Mouse (Mus musculus) lung, embryonic 16.5 days (tissue): ENCODE data around the gene Pitpna. TPM values are rescaled to one million over a fixed set of nuclear protein-coding genes. Genes with fewer than 3 reads are reported as not detected.
"Not testable (repeated sequence)": the region's sequence is repeated elsewhere in the genome, so short reads cannot be mapped to it uniquely, and the experiment has no call there.

Source experiments
- ATAC-seq: fragments of 200-750 bp; cut with Nextera tagmentation; 2 replicates; pipeline ENCODE4 v1.8.0; 2017; ENCODE audit warnings: low read depth, mild to moderate bottlenecking, moderate library complexity
- H3K27ac ChIP-seq: fragments of 300-500 bp; sonication (generic); 2 replicates; pipeline ENCODE4 v1.5.1; 2014; ENCODE audit warnings: mild to moderate bottlenecking, control low read depth, low read length
- H3K27me3 ChIP-seq: fragments of 300-500 bp; sonication (generic); 2 replicates; pipeline ENCODE4 v1.6.1; 2014; ENCODE audit warnings: low read depth, low read length, mixed read lengths; ENCODE audit not compliant: control insufficient read depth, insufficient read depth
- H3K36me3 ChIP-seq: fragments of 300-500 bp; sonication (generic); 2 replicates; pipeline ENCODE4 v1.6.1; 2014; ENCODE audit warnings: low read length; ENCODE audit not compliant: control insufficient read depth, insufficient read depth
- H3K4me1 ChIP-seq: fragments of 300-500 bp; sonication (generic); replicated peaks from 2 replicates; pipeline ENCODE4 v1.6.1; 2014; ENCODE audit warnings: low read length, mixed read lengths; ENCODE audit not compliant: control insufficient read depth, insufficient read depth
- H3K4me2 ChIP-seq: fragments of 300-500 bp; sonication (generic); 2 replicates; pipeline ENCODE4 v1.6.1; 2014; ENCODE audit warnings: low read depth, low read length, control low read depth
- H3K4me3 ChIP-seq: fragments of 300-500 bp; sonication (generic); 2 replicates; pipeline ENCODE4 v1.5.1; 2014; ENCODE audit warnings: mild to moderate bottlenecking, low read length, control low read depth
- H3K9ac ChIP-seq: fragments of 300-500 bp; sonication (generic); 2 replicates; pipeline ENCODE4 v1.6.1; 2014; ENCODE audit warnings: low read length, control low read depth
- H3K9me3 ChIP-seq: fragments of 300-500 bp; sonication (generic); 2 replicates; pipeline ENCODE4 v1.6.1; 2016; ENCODE audit warnings: low read length; ENCODE audit not compliant: control insufficient read depth
- WGBS: fragments of 180-500 bp; shearing (Covaris S2); extraction: QIAGEN DNeasy Blood & Tissue Kit; methylation state at CpG from one replicate; pipeline ENCODE4 v1.1.7; 2014; 5-methylcytosine and 5-hydroxymethylcytosine counted together
- polyA plus RNA-seq: library from polyadenylated mRNA; unstranded; fragments of >200 nt; fragmentation: Nextera tagmentation; extraction: Ambion mirVana; gene quantifications from 2 replicates; pipeline ENCODE4 v1.2.1, GENCODE M21; 2015

Pitpna gene
- polyA plus RNA-seq, 1 experiment from 2014 or later: 63.7 TPM

GRCm38 (mm10) chr11:75595816-75596215, 7.9 kb downstream of the Pitpna start:
- H3K36me3 ChIP-seq: peaks cover 23% of the 10 kb centered on the region

GRCm38 (mm10) chr11:75596726-75597255, 8.9 kb downstream of the Pitpna start:
- Histone ChIP-seq H3K9me3 (no peaks in the 10 kb centered on the region), H3K27ac (no peak overlapping the region)
- ATAC-seq: no peak

More at GRCm38 (mm10) chr11:75595816-75596215, 7.9 kb downstream of the Pitpna start:
- Histone ChIP-seq H3K27me3 (no peaks in the 10 kb centered on the region), H3K4me1 (no peaks in the 10 kb centered on the region; the same call in none of the 2 replicates), H3K4me3 (no peak overlapping the region), H3K4me2 (no peak overlapping the region), H3K27ac (no peak overlapping the region), H3K9ac (no peak overlapping the region), H3K9me3 (no peaks in the 10 kb centered on the region)
- WGBS: 79% methylated on average over 7 of the region's 7 CpGs
- ATAC-seq: no peak

GRCm38 (mm10) chr11:75598004-75598403, 10.1 kb downstream of the Pitpna start:
- Histone ChIP-seq H3K27ac (peak overlapping the region; percentile 71), H3K36me3 (peaks cover 36% of the 10 kb centered on the region), H3K4me2 (no peak overlapping the region), H3K27me3 (no peaks in the 10 kb centered on the region), H3K9me3 (no peaks in the 10 kb centered on the region), H3K4me1 (no peaks in the 10 kb centered on the region; the same call in 1 of the 2 replicates), H3K9ac (no peak overlapping the region), H3K4me3 (no peak overlapping the region)
- WGBS: 75% methylated on average over 6 of the region's 6 CpGs
- no peak for ATAC-seq

More at GRCm38 (mm10) chr11:75596726-75597255, 8.9 kb downstream of the Pitpna start:
- Histone ChIP-seq H3K27me3 (no peaks in the 10 kb centered on the region), H3K4me1 (no peaks in the 10 kb centered on the region; the same call in none of the 2 replicates), H3K9ac (no peak overlapping the region), H3K4me3 (no peak overlapping the region), H3K36me3 (peaks cover 33% of the 10 kb centered on the region), H3K4me2 (no peak overlapping the region)
- WGBS: 66% methylated on average over 3 of the region's 3 CpGs

- not testable (repeated sequence) for H3K4me1 ChIP-seq, H3K27ac ChIP-seq, H3K9me3 ChIP-seq, H3K4me3 ChIP-seq, H3K27me3 ChIP-seq, H3K4me2 ChIP-seq, H3K9ac ChIP-seq, ATAC-seq
- WGBS: 88% methylated on average over 16 of the region's 17 CpGs
- peaks cover 38% of the 10 kb centered on the region for H3K36me3 ChIP-seq
These were observed 11.9 kb downstream of the Pitpna start for GRCm38 (mm10) chr11:75599802-75600201.

- peaks cover 34% of the 10 kb centered on the region for H3K36me3 ChIP-seq
- H3K9me3 ChIP-seq: no peaks in the 10 kb centered on the region
- H3K4me1 ChIP-seq: no peaks in the 10 kb centered on the region
- no peaks in the 10 kb centered on the region for H3K27me3 ChIP-seq
- no peak overlapping the region for H3K4me3 ChIP-seq
- WGBS: 73% methylated on average over 5 of the region's 5 CpGs
- no peak overlapping the region for H3K4me2 ChIP-seq
- ATAC-seq: no peak
- no peak overlapping the region for H3K9ac ChIP-seq
- no peak overlapping the region for H3K27ac ChIP-seq
These were observed 16.9 kb downstream of the Pitpna start for GRCm38 (mm10) chr11:75604826-75605225.

GRCm38 (mm10) chr11:75605318-75605717, 17.4 kb downstream of the Pitpna start:
- no peak for ATAC-seq
- Histone ChIP-seq H3K4me1 (no peaks in the 10 kb centered on the region), H3K9ac (no peak overlapping the region), H3K27me3 (no peaks in the 10 kb centered on the region), H3K9me3 (no peaks in the 10 kb centered on the region), H3K36me3 (peaks cover 32% of the 10 kb centered on the region), H3K27ac (no peak overlapping the region), H3K4me2 (no peak overlapping the region), H3K4me3 (no peak overlapping the region)
- 42% methylated on average over 1 of the region's 1 CpGs for WGBS

GRCm38 (mm10) chr11:75608776-75609175, 20.9 kb downstream of the Pitpna start:
- no peak overlapping the region for H3K27ac ChIP-seq
- peaks cover 19% of the 10 kb centered on the region for H3K36me3 ChIP-seq
- no peak overlapping the region for H3K4me2 ChIP-seq
- no peak overlapping the region for H3K9ac ChIP-seq
- H3K27me3 ChIP-seq: no peaks in the 10 kb centered on the region
- ATAC-seq: no peak
- no peaks in the 10 kb centered on the region for H3K9me3 ChIP-seq
- no peak overlapping the region for H3K4me3 ChIP-seq
- H3K4me1 ChIP-seq: no peaks in the 10 kb centered on the region
- WGBS: 96% methylated on average over 5 of the region's 5 CpGs

GRCm38 (mm10) chr11:75610021-75610420, 22.1 kb downstream of the Pitpna start:
- Histone ChIP-seq H3K9me3 (no peaks in the 10 kb centered on the region), H3K4me2 (no peak overlapping the region), H3K36me3 (peaks cover 21% of the 10 kb centered on the region), H3K27ac (no peak overlapping the region), H3K4me1 (no peaks in the 10 kb centered on the region), H3K4me3 (no peak overlapping the region), H3K9ac (no peak overlapping the region), H3K27me3 (no peaks in the 10 kb centered on the region)
- no peak for ATAC-seq
- WGBS: 71% methylated on average over 2 of the region's 2 CpGs

- Histone ChIP-seq H3K9me3 (no peaks in the 10 kb centered on the region), H3K4me2 (no peak overlapping the region), H3K27ac (no peak overlapping the region), H3K9ac (no peak overlapping the region), H3K27me3 (no peaks in the 10 kb centered on the region), H3K4me1 (no peaks in the 10 kb centered on the region), H3K4me3 (no peak overlapping the region), H3K36me3 (peaks cover 31% of the 10 kb centered on the region)
- 100% methylated on average over 1 of the region's 1 CpGs for WGBS
- no peak for ATAC-seq
These were observed 26.9 kb downstream of the Pitpna start for GRCm38 (mm10) chr11:75614769-75615168.

GRCm38 (mm10) chr11:75615556-75615955, 27.7 kb downstream of the Pitpna start:
- H3K4me2 ChIP-seq: no peak overlapping the region
- no peak overlapping the region for H3K4me3 ChIP-seq
- peaks cover 31% of the 10 kb centered on the region for H3K36me3 ChIP-seq
- H3K9ac ChIP-seq: no peak overlapping the region
- 66% methylated on average over 2 of the region's 2 CpGs for WGBS
- H3K4me1 ChIP-seq: 0 out of 2 replicates have a peak, but pooled peaks cover 2% of the 10 kb centered on the region
- no peak for ATAC-seq
- no peak overlapping the region for H3K27ac ChIP-seq
- no peaks in the 10 kb centered on the region for H3K27me3 ChIP-seq
- H3K9me3 ChIP-seq: no peaks in the 10 kb centered on the region
